Mouse (Mus musculus) hematopoietic stem cell, adult 5-6 weeks (primary cell): ENCODE data around the gene Pmfbp1. TPM values are rescaled to one million over a fixed set of nuclear protein-coding genes. Genes with fewer than 3 reads are reported as not detected.
"Not testable (repeated sequence)": the region's sequence is repeated elsewhere in the genome, so short reads cannot be mapped to it uniquely, and the experiment has no call there.

Source experiments
- ATAC-seq, 2 experiments: fragments of 125-278 bp in 1 of 2; replicated peaks in 1 of 2; 2 replicates each; pipeline ENCODE4 v1.8.0; 2016 to 2017; ENCODE audit warnings: inconsistent platforms in 2 of 2, mild to moderate bottlenecking in 2 of 2, moderate number of reproducible peaks in 2 of 2, low read depth in 1 of 2, moderate TSS enrichment in 1 of 2; ENCODE audit not compliant: low FRiP score in 2 of 2, poor library complexity in 2 of 2, severe bottlenecking in 2 of 2, insufficient read depth in 1 of 2, low TSS enrichment in 1 of 2
- total RNA-seq: library from RNA; stranded (forward); fragments of 172-1452, 232-1000 nt; gene quantifications from 2 replicates; pipeline ENCODE4 v1.2.3, GENCODE M21; 2017

Gene Pmfbp1
- total RNA-seq, result not detected in 2 replicates

DNA sequence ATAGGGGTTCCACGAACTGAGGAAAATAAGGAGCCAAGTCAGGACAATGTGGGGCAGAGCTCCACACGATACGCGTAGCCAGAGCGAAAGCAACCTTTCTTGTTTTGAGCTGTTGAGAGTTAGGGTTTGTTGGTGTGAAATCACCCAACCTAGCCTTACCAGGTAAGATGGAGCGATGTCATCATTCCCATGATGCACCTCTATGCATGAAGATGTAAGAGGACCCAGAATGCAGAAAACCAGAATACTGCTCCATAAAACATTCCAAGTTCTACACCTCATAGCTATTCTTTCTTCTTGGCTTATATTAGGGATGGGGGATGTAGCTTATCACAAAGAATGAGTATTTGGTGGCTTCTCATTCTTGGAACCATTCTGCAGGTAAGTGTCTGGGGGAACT lies at the start of gene Pmfbp1:
Gene Pmfbp1 (plus strand): TSS at position 301 of the 400 bp plus-strand sequence.
- no peak for ATAC-seq

DNA sequence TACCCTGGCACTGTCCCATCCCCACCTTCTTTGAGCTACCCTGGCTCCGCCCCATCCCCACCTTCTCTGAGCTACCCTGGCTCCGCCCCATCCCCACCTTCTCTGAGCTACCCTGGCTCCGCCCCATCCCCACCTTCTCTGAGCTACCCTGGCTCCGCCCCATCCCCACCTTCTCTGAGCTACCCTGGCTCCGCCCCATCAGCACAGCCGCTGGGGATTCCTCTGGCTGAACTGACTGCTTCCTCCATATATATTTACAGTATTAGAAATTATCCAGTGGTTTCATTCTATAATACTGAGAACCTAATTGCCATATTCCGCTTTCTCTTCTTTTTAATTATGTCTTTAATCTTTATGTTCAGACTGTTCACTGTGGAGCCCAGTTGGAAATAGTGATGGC lies 46.9 kb upstream of the Pmfbp1 start:
- ATAC-seq, result not testable (repeated sequence)

DNA sequence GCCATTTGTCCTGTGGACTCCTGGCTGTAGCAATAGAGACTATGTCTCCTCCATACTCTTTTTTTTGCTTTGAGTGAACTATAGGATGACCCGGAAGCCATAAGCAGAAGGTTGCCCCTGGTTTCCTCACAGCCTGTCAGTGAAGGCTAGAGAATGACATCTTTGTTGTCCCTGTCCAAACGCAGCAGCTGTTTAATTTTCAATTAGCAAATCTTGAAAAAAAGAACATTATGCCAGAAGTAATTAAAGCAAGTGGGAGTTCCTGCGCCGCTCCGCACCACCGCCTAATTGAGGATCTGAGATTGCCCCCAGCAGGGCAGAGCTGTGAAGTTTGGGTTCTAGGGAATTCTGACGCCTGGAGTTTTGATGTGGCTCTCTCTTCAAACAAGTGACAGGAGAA lies 42.8 kb upstream of the Pmfbp1 start:
- no peak for ATAC-seq

DNA sequence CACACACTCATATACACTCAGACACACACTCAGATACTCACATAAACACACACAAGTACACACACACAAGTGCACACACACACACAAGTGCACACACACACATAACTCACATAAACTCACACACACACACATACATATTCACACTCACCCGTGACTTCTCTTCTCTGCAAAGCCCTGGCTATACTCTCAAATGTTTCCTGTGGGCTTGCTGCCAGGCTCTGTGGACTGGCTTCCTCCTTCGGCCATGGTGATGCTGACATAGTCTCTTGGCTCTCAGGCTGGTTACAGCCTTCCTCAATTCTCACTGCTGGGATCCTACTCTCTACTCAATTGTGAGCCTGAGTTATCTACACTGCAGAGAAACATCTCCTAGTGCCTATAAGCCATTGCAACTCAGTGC lies 38.7 kb upstream of the Pmfbp1 start:
- ATAC-seq, result peak; percentile 69 to 86

- ATAC-seq, result no peak
These were observed 36.4 kb upstream of the Pmfbp1 start for GRCm38 (mm10) chr8:109457387-109457786.

GRCm38 (mm10) chr8:109458580-109458979 lies 35.2 kb upstream of the Pmfbp1 start:
- ATAC-seq, result no peak

DNA sequence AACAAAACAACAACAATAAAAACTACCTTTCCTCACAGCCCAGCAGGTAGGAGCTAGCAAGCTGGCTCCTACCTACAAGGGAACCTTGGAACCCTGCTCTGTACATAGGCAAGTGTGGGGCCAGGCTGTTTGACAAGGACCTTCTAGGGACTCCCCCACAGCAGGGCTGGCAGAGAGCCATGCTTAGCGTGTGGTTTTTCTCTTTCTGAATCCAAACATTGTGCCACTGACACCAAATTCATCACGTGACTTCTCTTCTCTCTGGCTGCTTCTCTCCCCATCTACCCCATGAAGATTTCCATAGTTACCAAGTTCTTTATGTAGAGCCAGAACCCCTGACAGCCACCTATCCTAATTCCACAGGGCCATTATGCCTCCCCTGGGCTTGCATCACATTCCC lies 30.8 kb upstream of the Pmfbp1 start:
- ATAC-seq, result no peak

DNA sequence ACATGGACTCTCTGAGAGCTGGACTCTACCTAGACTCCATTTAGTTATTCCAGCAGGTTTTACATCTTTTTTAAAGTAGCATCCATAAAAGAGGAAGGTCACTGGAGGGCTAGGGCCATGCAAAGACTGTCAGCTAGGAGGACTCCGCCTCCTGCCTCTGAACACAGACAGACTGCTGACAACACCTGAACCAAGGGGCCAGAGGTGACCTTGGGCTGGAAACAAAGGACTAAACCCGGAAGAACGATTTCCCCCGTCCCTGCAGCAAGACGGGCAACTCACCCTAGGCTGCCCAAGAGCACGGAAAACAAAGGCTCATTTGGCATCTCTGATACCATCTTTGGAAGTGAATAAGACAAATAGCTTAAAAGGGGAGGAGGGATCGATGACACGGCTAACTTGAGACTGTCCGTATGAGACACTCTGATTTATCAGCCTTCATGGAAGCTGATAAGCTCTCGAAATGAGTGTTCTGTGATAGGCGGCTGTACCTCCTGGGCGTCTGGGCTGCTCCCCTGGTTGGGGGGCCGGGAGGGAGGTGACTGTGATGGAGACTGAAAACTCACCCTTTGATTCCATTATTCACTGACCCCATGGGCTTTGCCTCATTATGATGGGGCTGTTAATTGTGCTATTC lies 30.0 kb upstream of the Pmfbp1 start:
- ATAC-seq, result no peak

DNA sequence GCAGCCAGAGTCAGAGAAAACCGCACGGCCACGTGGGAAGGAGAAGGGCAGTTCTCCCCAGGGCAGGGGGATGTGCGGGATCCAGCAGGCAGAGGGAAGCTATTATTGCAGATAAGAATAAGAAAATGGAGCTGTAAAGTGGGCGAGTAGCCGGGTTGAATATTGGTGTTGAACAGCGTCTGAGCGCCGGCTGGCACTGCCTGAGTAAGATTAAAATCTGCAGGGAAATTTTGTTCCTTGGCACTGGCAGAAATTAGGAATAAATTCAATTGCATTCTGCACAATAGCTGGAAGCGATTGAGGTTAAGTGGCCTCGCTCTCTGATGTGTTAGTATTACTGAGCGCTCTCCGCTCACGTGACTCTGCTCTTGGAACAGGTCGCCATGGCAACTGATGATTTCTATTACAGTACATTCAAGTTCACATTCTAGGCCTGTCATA lies 29.4 kb upstream of the Pmfbp1 start:
- no peak for ATAC-seq

DNA sequence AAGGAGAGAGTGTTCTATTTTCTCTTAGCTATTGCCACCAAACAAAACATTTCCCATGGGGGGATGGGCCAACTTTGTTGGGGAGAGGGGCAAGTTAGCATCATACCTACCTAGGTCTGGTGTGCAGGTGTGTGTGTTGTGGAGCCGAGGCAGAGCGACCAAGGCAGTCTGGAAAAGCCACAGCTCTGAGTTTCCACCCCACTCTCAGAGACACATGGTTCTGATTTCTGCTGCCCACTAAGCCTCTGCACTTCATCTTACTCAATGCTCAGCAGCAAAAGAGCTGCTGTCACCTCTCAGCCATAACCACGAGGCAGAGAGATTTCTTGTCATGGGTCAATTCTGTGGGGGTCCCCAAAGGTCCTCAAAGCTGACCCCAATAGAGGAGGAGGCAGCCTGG lies 28.8 kb upstream of the Pmfbp1 start:
- no peak for ATAC-seq

GRCm38 (mm10) chr8:109465761-109466160 lies 28.1 kb upstream of the Pmfbp1 start:
- no peak for ATAC-seq

DNA sequence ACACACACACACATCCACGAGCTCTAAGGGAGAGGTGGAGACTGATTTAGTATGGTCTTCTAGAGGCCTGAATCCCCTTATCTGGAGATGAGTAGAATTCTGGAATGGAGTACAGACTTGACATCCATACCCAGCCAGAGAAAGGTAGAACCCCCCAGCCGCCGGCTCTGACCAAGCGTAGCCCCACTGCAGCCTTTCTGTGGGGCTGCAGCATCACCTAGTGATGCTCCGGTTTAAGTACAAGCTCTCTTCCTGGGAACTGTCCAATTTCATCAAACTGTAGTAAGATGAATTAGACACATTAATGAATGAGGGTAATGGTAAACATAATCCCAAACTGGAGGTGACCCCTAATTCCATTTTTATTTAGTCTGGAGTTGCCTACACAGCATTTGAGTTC lies 26.3 kb upstream of the Pmfbp1 start:
- ATAC-seq, result no peak

GRCm38 (mm10) chr8:109468112-109468511 lies 25.7 kb upstream of the Pmfbp1 start:
- no peak for ATAC-seq

DNA sequence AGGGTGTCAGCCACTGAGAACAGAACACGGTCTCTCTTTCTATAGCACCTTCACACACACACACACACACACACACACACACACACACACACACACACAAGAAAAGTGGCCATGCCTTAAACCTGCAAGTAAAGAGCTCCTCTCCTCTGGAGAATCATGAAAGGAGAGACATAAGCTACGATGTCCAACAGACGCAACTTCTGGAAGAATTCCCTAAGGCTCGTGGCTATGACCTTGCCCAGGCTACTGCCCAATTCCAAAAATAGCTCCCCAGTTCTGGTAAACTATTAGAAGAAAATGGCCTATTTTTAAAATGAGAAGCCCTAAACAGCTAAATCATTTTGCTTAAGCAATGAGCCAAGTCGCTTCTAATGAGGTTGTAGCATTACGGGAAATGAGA lies 22.0 kb upstream of the Pmfbp1 start:
- ATAC-seq, result no peak

DNA sequence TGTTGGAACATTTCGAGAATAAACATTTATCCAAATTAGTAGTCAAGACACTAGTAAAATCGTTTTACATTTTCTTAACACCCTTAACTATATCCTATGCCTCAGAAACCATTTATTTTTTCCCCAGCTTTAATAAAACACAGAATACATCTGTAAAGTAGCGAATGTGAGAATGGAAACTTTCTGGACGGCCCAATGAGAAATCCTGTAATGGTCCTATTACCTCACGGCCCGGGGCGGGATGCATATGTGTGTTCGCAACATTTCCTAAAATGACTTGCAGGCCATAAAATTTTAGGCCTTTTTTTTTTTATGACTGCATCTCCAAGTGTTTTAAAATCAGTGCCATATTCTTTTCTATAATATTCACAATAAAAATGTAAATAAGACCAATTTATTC lies 21.4 kb upstream of the Pmfbp1 start:
- no peak for ATAC-seq

DNA sequence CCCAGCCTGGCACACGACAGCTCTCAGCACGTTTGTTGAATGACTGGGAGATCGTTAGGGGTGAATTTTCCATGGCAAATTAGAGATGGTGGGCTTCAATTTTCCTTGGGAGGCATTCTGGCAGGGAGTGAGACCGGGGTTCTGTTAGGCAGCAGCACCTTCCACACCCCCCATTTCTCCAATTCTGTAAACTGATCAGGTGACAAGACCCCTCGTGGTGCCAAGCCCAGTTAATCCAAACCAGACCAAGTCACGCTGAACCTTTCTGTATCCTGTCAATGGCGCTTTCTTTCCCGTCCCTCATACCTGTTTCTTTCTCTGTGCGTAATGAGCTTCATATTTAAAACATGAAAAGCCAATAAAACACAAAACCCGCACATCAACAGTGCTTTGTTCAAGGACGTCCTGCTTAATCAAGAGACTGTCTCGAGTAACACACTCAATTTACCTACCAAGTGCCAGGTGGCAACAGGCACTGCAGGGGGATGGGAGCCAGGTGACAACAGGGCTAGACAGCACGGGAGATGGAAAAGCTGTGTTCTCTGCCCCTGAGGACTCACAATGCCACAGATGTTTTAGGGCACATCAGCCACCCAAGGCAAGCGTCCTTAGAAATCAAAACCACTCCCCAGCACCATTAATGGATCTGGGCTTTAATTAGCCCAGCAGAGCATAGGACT lies 19.2 kb upstream of the Pmfbp1 start:
- ATAC-seq, result no peak

DNA sequence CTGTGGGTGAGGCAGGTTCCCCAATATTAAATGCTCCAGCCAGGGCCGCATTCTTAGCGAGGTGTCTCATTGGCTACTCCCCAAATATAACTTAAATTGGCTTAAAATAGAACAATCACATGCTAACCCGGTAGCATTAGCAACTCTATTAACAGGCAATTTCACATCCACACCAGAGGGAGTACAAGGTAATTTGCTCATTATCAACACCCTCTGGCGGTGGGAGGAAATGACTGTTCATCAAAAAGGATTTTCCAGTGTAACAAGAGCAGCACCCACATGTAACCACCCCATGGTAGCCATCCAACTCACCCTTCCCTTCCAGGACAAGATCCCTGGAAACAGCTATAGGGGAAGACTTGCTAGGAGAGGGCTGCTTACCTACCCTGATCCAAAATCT lies 18.4 kb upstream of the Pmfbp1 start:
- no peak for ATAC-seq

DNA sequence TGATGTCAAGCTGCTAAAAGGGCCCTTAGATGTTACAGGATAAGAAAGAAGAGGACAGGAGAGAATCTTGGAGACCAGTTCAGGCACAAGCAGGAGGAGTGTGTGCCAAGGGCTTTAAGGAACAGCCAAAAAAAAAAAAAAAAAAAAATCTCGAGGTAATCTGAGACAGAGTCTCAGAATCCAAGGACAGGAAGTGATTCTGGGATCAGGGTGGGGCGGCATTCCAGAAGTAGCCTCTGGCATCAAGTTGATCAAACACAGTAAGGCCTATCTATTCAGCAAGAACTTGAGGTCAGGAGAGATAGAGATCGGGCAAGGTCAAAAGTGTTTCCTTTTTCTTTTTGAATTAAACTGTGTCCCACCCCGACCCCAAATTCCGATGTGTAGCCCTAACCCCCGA lies 15.2 kb upstream of the Pmfbp1 start:
- no peak for ATAC-seq

- no peak for ATAC-seq
These were observed 9.1 kb upstream of the Pmfbp1 start for GRCm38 (mm10) chr8:109484741-109485140.
